Mouse (Mus musculus): Measurements from ENCODE around the gene Llph.
"Not testable (repeated sequence)": the region's sequence is repeated elsewhere in the genome, so short reads cannot be mapped to it uniquely, and the experiment has no call there.

The Llph gene

GRCm38 (mm10) chr10:120208575-120209538 is 18.0 kb upstream of the Llph start:
- TF ChIP-seq CTCF (conservative IDR thresholded peaks at IDR 0.05; ENCODE audit: low read length) (no peak), NANOG (IDR thresholded peaks at IDR 0.05; ENCODE audit: borderline replicate concordance, low read length) (no peak), POU5F1 (IDR thresholded peaks at IDR 0.05; ENCODE audit: borderline replicate concordance, low read length) (no peak)
- no peaks in the 10 kb centered on the region for H3K27me3 ChIP-seq (ENCODE audit: insufficient read depth, low read length)
- no peaks in the 10 kb centered on the region; the same call in 1 of the 2 replicates for H3K36me3 ChIP-seq (ENCODE audit: insufficient read depth, low read length)
- H3K4me3 ChIP-seq (replicated peaks; ENCODE audit: low read length): peak overlapping the region; percentile 98
- peaks cover 33% of the 10 kb centered on the region for H3K4me1 ChIP-seq (replicated peaks; ENCODE audit: low read depth, low read length)
- H3K9me3 ChIP-seq (ENCODE audit: low read length): peaks cover 6% of the 10 kb centered on the region

GRCm38 (mm10) chr10:120209539-120209925 is 17.3 kb upstream of the Llph start:
- peaks cover 33% of the 10 kb centered on the region for H3K4me1 ChIP-seq (replicated peaks; ENCODE audit: low read depth, low read length)
- H3K4me3 ChIP-seq (replicated peaks; ENCODE audit: low read length): peak overlapping the region; percentile 98
- TF ChIP-seq CTCF (conservative IDR thresholded peaks at IDR 0.05; ENCODE audit: low read length): no peak
- TF ChIP-seq NANOG (IDR thresholded peaks at IDR 0.05; ENCODE audit: borderline replicate concordance, low read length): no peak
- no peak for TF ChIP-seq POU5F1 (IDR thresholded peaks at IDR 0.05; ENCODE audit: borderline replicate concordance, low read length)

GRCm38 (mm10) chr10:120210096-120210495 is 16.8 kb upstream of the Llph start:
- Histone ChIP-seq H3K36me3 (ENCODE audit: insufficient read depth, low read length) (no peaks in the 10 kb centered on the region; the same call in 1 of the 2 replicates), H3K4me1 (replicated peaks; ENCODE audit: low read depth, low read length) (peaks cover 28% of the 10 kb centered on the region), H3K27me3 (ENCODE audit: insufficient read depth, low read length) (no peaks in the 10 kb centered on the region), H3K4me3 (replicated peaks; ENCODE audit: low read length) (no peak overlapping the region), H3K9me3 (ENCODE audit: low read length) (peaks cover 6% of the 10 kb centered on the region)
- TF ChIP-seq NANOG (IDR thresholded peaks at IDR 0.05; ENCODE audit: borderline replicate concordance, low read length): no peak
- no peak for TF ChIP-seq CTCF (conservative IDR thresholded peaks at IDR 0.05; ENCODE audit: low read length)
- no peak for TF ChIP-seq POU5F1 (IDR thresholded peaks at IDR 0.05; ENCODE audit: borderline replicate concordance, low read length)

More at GRCm38 (mm10) chr10:120209539-120209925, 17.3 kb upstream of the Llph start:
- Histone ChIP-seq H3K36me3 (ENCODE audit: insufficient read depth, low read length) (no peaks in the 10 kb centered on the region; the same call in 1 of the 2 replicates), H3K27me3 (ENCODE audit: insufficient read depth, low read length) (no peaks in the 10 kb centered on the region), H3K9me3 (ENCODE audit: low read length) (peaks cover 6% of the 10 kb centered on the region)

GRCm38 (mm10) chr10:120217099-120217498 is 9.8 kb upstream of the Llph start:
- not testable (repeated sequence) for H3K27me3 ChIP-seq (ENCODE audit: insufficient read depth, low read length); H3K9me3 ChIP-seq (ENCODE audit: low read length); H3K4me1 ChIP-seq (replicated peaks; ENCODE audit: low read depth, low read length); H3K4me3 ChIP-seq (replicated peaks; ENCODE audit: low read length)
- peaks cover 38% of the 10 kb centered on the region for H3K36me3 ChIP-seq (ENCODE audit: insufficient read depth, low read length)

GRCm38 (mm10) chr10:120218996-120219395 is 7.9 kb upstream of the Llph start:
- Histone ChIP-seq H3K9me3 (ENCODE audit: low read length) (no peaks in the 10 kb centered on the region), H3K4me3 (replicated peaks; ENCODE audit: low read length) (no peak overlapping the region), H3K36me3 (ENCODE audit: insufficient read depth, low read length) (peaks cover 41% of the 10 kb centered on the region), H3K27me3 (ENCODE audit: insufficient read depth, low read length) (no peaks in the 10 kb centered on the region), H3K4me1 (replicated peaks; ENCODE audit: low read depth, low read length) (no peaks in the 10 kb centered on the region)
- TF ChIP-seq NANOG (IDR thresholded peaks at IDR 0.05; ENCODE audit: borderline replicate concordance, low read length) (no peak), POU5F1 (IDR thresholded peaks at IDR 0.05; ENCODE audit: borderline replicate concordance, low read length) (no peak), CTCF (conservative IDR thresholded peaks at IDR 0.05; ENCODE audit: low read length) (no peak)

- H3K27me3 ChIP-seq (ENCODE audit: insufficient read depth, low read length): no peaks in the 10 kb centered on the region
- H3K9me3 ChIP-seq (ENCODE audit: low read length): no peaks in the 10 kb centered on the region
- H3K36me3 ChIP-seq (ENCODE audit: insufficient read depth, low read length): peaks cover 45% of the 10 kb centered on the region
- TF ChIP-seq NANOG (IDR thresholded peaks at IDR 0.05; ENCODE audit: borderline replicate concordance, low read length) (no peak), POU5F1 (IDR thresholded peaks at IDR 0.05; ENCODE audit: borderline replicate concordance, low read length) (no peak)
- H3K4me1 ChIP-seq (replicated peaks; ENCODE audit: low read depth, low read length): no peaks in the 10 kb centered on the region
- H3K4me3 ChIP-seq (replicated peaks; ENCODE audit: low read length): no peak overlapping the region
Observed at GRCm38 (mm10) chr10:120219578-120220359, 7.1 kb upstream of the Llph start.

- H3K9me3 ChIP-seq (ENCODE audit: low read length): no peaks in the 10 kb centered on the region
- TF ChIP-seq CTCF (conservative IDR thresholded peaks at IDR 0.05; ENCODE audit: low read length): no peak
- TF ChIP-seq NANOG (IDR thresholded peaks at IDR 0.05; ENCODE audit: borderline replicate concordance, low read length): no peak
- TF ChIP-seq POU5F1 (IDR thresholded peaks at IDR 0.05; ENCODE audit: borderline replicate concordance, low read length): no peak
- H3K36me3 ChIP-seq (ENCODE audit: insufficient read depth, low read length): peaks cover 41% of the 10 kb centered on the region
- H3K4me1 ChIP-seq (replicated peaks; ENCODE audit: low read depth, low read length): no peaks in the 10 kb centered on the region
- H3K27me3 ChIP-seq (ENCODE audit: insufficient read depth, low read length): no peaks in the 10 kb centered on the region
- no peak overlapping the region for H3K4me3 ChIP-seq (replicated peaks; ENCODE audit: low read length)
Observed at GRCm38 (mm10) chr10:120220776-120221175, 6.1 kb upstream of the Llph start.

GRCm38 (mm10) chr10:120231718-120232117 is 4.8 kb downstream of the Llph start:
- no peaks in the 10 kb centered on the region for H3K9me3 ChIP-seq (ENCODE audit: low read length)
- H3K4me1 ChIP-seq (replicated peaks; ENCODE audit: low read depth, low read length): peaks cover 44% of the 10 kb centered on the region
- TF ChIP-seq POU5F1 (IDR thresholded peaks at IDR 0.05; ENCODE audit: borderline replicate concordance, low read length) (no peak), CTCF (conservative IDR thresholded peaks at IDR 0.05; ENCODE audit: low read length) (peak; percentile 90), NANOG (IDR thresholded peaks at IDR 0.05; ENCODE audit: borderline replicate concordance, low read length) (no peak)
- H3K4me3 ChIP-seq (replicated peaks; ENCODE audit: low read length): no peak overlapping the region
- peaks cover 48% of the 10 kb centered on the region for H3K36me3 ChIP-seq (ENCODE audit: insufficient read depth, low read length)
- 0 out of 2 replicates have a peak, but pooled peaks cover 3% of the 10 kb centered on the region for H3K27me3 ChIP-seq (ENCODE audit: insufficient read depth, low read length)

All from E14TG2a.4 (cell line).